Mouse (Mus musculus) hindbrain, embryonic 14.5 days (tissue): ENCODE data around the gene Nos3. TPM values are rescaled to one million over a fixed set of nuclear protein-coding genes. Genes with fewer than 3 reads are reported as not detected.
A peak's percentile ranks its signal among the peaks of the same experiment; 100 is the strongest.

Experiments used
- ATAC-seq: fragments of 200-750 bp; cut with Nextera tagmentation; 2 replicates; pipeline ENCODE4 v1.8.0; 2017; ENCODE audit warnings: moderate number of reproducible peaks, mild to moderate bottlenecking, moderate TSS enrichment, moderate library complexity; ENCODE audit not compliant: low FRiP score
- DNase-seq: peaks from one replicate; pipeline ENCODE4 v3.0.0-alpha.2; 2015; ENCODE audit warnings: low spot score
- H3K27ac ChIP-seq: fragments of 300-500 bp; sonication (generic); 2 replicates; pipeline ENCODE4 v1.5.1; 2014; ENCODE audit warnings: mild to moderate bottlenecking, moderate library complexity
- H3K27me3 ChIP-seq: fragments of 300-500 bp; sonication (generic); 2 replicates; pipeline ENCODE4 v1.6.1; 2014; ENCODE audit warnings: mild to moderate bottlenecking, low read length, mixed read lengths; ENCODE audit not compliant: control insufficient read depth, insufficient read depth
- H3K36me3 ChIP-seq: fragments of 300-500 bp; sonication (generic); replicated peaks from 2 replicates; pipeline ENCODE4 v1.6.1; 2014; ENCODE audit not compliant: control insufficient read depth, insufficient read depth
- H3K4me1 ChIP-seq: fragments of 300-500 bp; sonication (generic); replicated peaks from 2 replicates; pipeline ENCODE4 v1.6.1; 2014; ENCODE audit warnings: antibody characterized with exemption, low read length, mixed read lengths; ENCODE audit not compliant: control insufficient read depth, insufficient read depth
- H3K4me2 ChIP-seq: fragments of 300-500 bp; sonication (generic); replicated peaks from 2 replicates; pipeline ENCODE4 v1.6.1; 2014; ENCODE audit warnings: mild to moderate bottlenecking, moderate library complexity
- H3K4me3 ChIP-seq: fragments of 300-500 bp; sonication (generic); replicated peaks from 2 replicates; pipeline ENCODE4 v1.5.1; 2014; ENCODE audit warnings: mild to moderate bottlenecking, low read length
- H3K9ac ChIP-seq: fragments of 300-500 bp; sonication (generic); 2 replicates; pipeline ENCODE4 v1.6.1; 2014
- H3K9me3 ChIP-seq: fragments of 300-500 bp; sonication (generic); 2 replicates; pipeline ENCODE4 v1.6.1; 2016; ENCODE audit warnings: low read length; ENCODE audit not compliant: control insufficient read depth
- WGBS: fragments of 180-500 bp; shearing (Covaris S2); extraction: QIAGEN DNeasy Blood & Tissue Kit; methylation state at CpG from one replicate; pipeline ENCODE4 v1.1.7; 2014; 5-methylcytosine and 5-hydroxymethylcytosine counted together
- polyA plus RNA-seq: library from polyadenylated mRNA; unstranded; fragments of >200 nt; fragmentation: Nextera tagmentation; extraction: Ambion mirVana; gene quantifications from 2 replicates; pipeline ENCODE4 v1.2.1, GENCODE M21; 2014

Gene Nos3
- polyA plus RNA-seq, 1 experiment from 2014 or later: 10.6 TPM

DNA sequence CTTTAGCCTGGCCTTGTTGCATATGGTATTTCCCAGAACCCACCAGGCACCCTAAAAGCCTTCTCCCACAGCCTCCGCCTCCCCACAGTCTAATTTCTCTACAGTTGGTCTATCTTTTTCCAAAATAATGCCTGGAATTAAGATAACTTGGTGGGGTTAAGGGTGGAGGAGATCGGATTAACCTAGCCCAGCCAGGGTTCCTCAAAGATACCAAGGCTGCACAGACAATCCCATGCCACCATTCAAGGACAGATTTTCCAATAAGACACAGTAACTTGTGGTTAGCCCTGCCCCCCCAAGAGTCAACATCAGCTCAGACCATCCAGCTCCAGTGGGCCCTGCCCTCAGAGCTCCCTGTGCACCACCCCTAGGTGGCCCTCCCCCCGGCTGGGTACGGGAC lies 15.9 kb downstream of the Nos3 start:
- no peaks in the 10 kb centered on the region for H3K9me3 ChIP-seq
- H3K4me3 ChIP-seq: no peak overlapping the region
- no peaks in the 10 kb centered on the region for H3K27me3 ChIP-seq
- ATAC-seq: no peak
- H3K4me1 ChIP-seq: peaks cover 4% of the 10 kb centered on the region; the same call in 1 of the 2 replicates
- no peak overlapping the region for H3K9ac ChIP-seq
- H3K4me2 ChIP-seq: no peak overlapping the region
- DNase-seq: no peak
- WGBS: 91% methylated on average over 4 of the region's 4 CpGs
- no peaks in the 10 kb centered on the region for H3K36me3 ChIP-seq
- no peak overlapping the region for H3K27ac ChIP-seq

DNA sequence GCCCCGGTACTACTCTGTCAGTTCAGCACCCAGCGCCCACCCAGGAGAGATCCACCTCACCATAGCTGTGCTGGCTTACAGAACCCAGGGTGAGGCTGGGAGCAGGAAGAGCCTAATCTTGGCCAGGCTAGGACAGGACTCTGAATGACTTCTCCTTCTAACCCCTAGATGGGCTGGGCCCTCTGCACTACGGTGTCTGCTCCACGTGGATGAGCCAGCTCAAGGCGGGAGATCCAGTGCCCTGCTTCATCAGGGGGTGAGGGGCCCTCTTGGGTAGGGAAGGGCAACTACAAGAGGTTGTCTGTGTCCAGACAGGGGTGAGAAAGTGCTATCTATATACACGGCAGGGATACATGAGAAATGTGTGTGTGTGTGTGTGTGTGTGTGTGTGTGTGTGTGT lies 16.9 kb downstream of the Nos3 start:
- Histone ChIP-seq H3K4me2 (no peak overlapping the region), H3K4me1 (peaks cover 4% of the 10 kb centered on the region; the same call in 1 of the 2 replicates), H3K9me3 (no peaks in the 10 kb centered on the region), H3K9ac (no peak overlapping the region), H3K27ac (no peak overlapping the region), H3K36me3 (no peaks in the 10 kb centered on the region), H3K4me3 (no peak overlapping the region), H3K27me3 (peaks cover 8% of the 10 kb centered on the region; the same call in 1 of the 2 replicates)
- ATAC-seq (no peak), DNase-seq (no peak)
- 76% methylated on average over 6 of the region's 6 CpGs for WGBS

DNA sequence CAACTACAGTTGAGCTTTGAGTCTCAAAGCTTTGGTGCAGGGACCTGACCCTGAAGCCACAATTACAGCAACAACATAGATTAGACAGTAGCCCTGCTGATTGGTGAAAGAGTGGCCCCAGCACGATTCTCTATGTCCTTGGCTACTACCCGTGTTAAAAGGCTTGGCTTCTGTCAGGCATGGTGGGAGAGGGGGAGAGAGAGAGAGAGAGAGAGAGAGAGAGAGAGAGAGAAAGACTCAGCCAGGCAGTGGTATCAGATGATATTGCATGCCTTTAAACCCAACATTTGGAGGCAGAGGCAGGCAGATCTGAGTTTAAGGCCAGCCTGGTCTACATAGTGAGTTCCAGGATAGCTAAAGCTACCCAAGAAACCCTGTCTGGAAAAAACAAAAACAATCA lies 17.4 kb downstream of the Nos3 start:
- Histone ChIP-seq H3K4me3 (no peak overlapping the region), H3K4me2 (no peak overlapping the region), H3K9ac (no peak overlapping the region), H3K36me3 (no peaks in the 10 kb centered on the region), H3K9me3 (no peaks in the 10 kb centered on the region), H3K4me1 (peaks cover 6% of the 10 kb centered on the region; the same call in 1 of the 2 replicates), H3K27ac (no peak overlapping the region), H3K27me3 (peaks cover 11% of the 10 kb centered on the region; the same call in 1 of the 2 replicates)
- ATAC-seq: no peak
- DNase-seq: no peak
- 62% methylated on average over 2 of the region's 2 CpGs for WGBS

DNA sequence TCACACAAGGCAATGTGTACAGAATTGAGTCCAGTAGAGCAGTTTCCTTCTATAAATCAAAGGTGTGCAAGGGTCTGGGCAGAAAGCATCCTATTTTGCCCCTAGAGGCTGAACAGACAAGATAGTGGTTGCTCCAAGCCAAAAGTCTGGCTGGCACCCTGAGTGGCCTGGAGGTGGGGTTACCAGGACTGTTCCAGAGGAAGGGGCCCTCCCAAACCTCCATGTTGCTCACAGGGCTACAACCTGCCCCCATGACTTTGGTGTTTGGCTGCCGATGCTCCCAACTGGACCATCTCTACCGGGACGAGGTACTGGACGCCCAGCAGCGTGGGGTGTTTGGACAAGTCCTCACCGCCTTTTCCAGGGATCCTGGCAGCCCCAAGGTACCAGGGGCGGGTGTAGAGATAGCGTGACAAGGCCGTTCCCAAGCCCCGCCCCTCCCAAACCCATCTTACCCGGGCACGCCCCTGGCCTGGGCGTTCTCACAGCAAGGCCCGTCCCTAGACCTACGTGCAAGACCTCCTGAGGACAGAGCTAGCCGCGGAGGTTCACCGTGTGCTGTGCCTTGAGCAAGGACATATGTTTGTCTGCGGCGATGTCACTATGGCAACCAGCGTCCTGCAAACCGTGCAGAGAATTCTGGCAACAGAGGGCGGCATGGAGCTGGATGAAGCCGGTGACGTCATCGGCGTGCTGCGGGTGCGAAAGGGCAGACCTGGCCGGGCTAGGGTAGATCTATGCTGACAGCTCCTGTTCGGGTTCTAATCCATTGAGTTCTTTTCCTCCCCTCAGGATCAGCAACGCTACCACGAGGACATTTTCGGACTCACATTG lies 18.6 kb downstream of the Nos3 start:
- 2% methylated on average over 34 of the region's 34 CpGs for WGBS
- peak; percentile 80 for ATAC-seq

DNA sequence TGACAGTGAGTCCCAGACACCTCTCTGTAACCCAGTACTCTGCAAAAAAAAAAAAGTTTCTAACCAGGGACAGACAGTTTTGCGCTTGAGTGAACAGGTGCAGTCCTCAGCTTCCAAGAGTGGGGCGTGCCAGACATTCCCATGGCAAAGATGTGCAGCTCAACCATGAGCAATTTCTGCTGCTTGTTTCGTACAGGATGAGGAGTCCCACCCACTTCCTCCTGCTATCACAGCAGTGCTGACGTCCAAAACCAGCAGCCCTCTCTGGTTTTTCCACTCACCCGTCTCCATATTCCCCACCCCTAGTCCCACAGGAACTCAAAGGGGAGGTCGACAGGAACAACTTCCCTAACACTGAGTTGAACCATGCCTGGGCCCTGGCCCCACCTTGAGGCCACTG lies 19.8 kb downstream of the Nos3 start:
- DNase-seq (no peak), ATAC-seq (no peak)
- H3K9ac ChIP-seq: no peak overlapping the region
- H3K9me3 ChIP-seq: no peaks in the 10 kb centered on the region
- H3K4me3 ChIP-seq: no peak overlapping the region
- peaks cover 14% of the 10 kb centered on the region for H3K4me1 ChIP-seq
- H3K27ac ChIP-seq: no peak overlapping the region
- WGBS: 69% methylated on average over 6 of the region's 6 CpGs
- peak overlapping the region; percentile 67 for H3K4me2 ChIP-seq
- no peaks in the 10 kb centered on the region for H3K36me3 ChIP-seq
- H3K27me3 ChIP-seq: peaks cover 23% of the 10 kb centered on the region

More for the DNA sequence above, 18.6 kb downstream of the Nos3 start:
- Histone ChIP-seq H3K4me1 (peaks cover 14% of the 10 kb centered on the region), H3K4me2 (peak overlapping the region; percentile 67), H3K27ac (peak overlapping the region; percentile 75), H3K9ac (peak overlapping the region; percentile 63), H3K27me3 (peaks cover 16% of the 10 kb centered on the region; the same call in 1 of the 2 replicates), H3K36me3 (no peaks in the 10 kb centered on the region), H3K9me3 (no peaks in the 10 kb centered on the region), H3K4me3 (peak overlapping the region; percentile 43)
- DNase-seq: peak; percentile 90

DNA sequence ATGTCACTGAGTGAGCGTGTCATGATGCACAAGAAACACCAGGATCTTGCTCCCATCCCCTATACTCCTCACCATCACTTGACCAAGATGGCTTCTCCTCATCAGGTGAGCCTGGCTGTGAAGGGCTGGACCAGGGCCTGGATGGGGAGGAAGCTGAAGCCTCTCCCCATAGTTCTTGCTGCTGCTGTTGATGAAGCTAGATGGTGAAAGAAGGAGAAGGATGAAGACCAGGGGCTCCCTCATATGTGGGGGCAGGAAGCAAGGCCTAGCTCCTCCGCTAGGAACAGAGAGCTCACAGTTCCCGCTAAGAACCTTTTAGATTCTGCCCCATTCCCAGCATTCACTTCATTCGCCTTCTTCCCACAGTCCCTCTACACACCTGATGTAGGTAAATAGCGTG lies 20.8 kb downstream of the Nos3 start:
- Histone ChIP-seq H3K36me3 (no peaks in the 10 kb centered on the region), H3K4me3 (no peak overlapping the region), H3K27ac (no peak overlapping the region), H3K9me3 (no peaks in the 10 kb centered on the region), H3K27me3 (peaks cover 27% of the 10 kb centered on the region), H3K4me2 (no peak overlapping the region), H3K4me1 (peaks cover 14% of the 10 kb centered on the region), H3K9ac (no peak overlapping the region)
- 91% methylated on average over 5 of the region's 5 CpGs for WGBS
- ATAC-seq: no peak
- no peak for DNase-seq

DNA sequence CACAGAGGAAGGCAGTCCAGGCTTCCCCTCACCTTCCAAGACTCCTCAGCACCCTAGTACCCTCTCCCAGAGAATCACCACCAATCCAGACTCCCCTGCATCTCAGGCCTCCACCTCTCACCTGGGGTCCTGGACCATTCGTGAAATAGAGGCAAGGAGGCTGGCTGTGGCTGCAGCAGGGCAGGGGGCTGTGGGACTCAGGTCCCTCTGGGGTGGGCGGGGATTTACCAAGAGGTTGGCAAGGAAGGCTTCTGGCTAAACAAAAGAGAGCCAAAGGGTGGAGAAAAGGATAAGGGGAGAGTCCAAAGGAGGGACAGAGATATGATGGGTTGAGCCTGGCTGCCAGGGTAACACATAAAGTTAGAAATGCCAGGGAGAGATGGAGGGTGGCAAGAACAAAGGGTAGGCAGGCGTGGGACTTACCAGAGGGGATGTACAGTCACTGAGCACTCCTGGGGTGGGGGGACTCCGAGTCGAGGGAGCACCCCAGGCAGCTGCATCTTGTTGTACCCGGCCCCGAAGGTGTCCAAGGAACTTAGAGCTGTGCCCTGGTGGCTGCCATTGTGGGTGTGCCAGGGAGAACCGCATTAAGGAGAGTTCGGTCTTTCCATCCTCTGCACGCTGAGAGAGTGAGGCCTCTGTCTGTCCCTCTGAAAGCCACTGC lies 21.4 kb downstream of the Nos3 start:
- H3K36me3 ChIP-seq: no peaks in the 10 kb centered on the region
- no peak overlapping the region for H3K4me2 ChIP-seq
- H3K27ac ChIP-seq: no peak overlapping the region
- 83% methylated on average over 10 of the region's 10 CpGs for WGBS
- peaks cover 27% of the 10 kb centered on the region for H3K27me3 ChIP-seq
- peaks cover 14% of the 10 kb centered on the region for H3K4me1 ChIP-seq
- H3K4me3 ChIP-seq: no peak overlapping the region
- no peak overlapping the region for H3K9ac ChIP-seq
- H3K9me3 ChIP-seq: no peaks in the 10 kb centered on the region
- DNase-seq (no peak), ATAC-seq (no peak)

DNA sequence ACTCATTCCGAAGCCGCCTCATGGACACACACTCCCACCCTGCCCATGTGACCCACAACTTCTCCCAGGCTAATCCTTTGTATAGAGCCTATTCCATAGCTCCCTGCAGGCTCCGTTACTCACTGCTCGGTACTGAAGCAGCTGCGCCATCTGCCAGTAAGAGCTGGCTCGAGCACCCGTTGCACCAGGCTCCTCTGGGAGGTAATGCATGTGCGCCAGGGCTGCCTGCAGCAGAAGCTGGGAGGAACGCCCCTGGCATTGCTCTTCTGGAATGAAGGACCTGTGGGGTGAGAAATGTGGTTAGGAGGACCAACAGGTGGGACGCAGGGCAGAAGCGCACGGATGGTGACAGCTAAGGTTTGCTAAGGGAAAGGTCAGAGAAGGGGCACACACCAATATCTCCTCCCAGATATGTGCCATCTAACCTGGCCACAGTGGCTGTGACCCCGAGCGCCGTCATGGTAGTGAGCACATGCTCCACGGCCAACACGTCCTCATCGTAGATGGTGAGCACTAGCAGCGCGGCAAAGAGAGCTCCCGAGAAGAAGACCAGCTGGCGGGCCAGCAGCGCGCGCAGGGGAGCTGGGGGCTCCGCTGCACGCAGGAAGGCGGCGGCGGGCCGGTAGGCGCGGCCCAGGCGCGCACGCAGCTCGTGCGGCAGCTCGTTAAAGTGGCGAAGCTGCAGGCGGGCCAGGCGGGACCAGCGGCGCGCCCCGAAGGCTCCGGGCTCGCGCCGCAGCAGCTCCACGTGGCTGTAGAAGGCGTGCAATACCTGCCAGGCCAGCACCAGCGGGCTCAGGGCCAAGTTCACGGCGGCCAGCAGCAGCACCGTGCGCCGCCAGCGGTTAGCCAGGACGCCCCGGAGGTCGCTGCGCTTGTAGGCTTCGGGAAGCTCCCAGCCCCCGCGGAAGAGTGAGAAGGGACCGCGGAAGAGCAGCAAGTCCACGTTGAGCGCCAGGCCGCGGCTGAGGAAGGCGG lies 22.9 kb downstream of the Nos3 start:
- Histone ChIP-seq H3K4me2 (peak overlapping the region; percentile 87), H3K4me1 (peaks cover 14% of the 10 kb centered on the region), H3K27ac (no peak overlapping the region), H3K27me3 (peaks cover 27% of the 10 kb centered on the region), H3K9ac (peak overlapping the region; percentile 56), H3K36me3 (no peaks in the 10 kb centered on the region), H3K4me3 (peak overlapping the region; percentile 41), H3K9me3 (no peaks in the 10 kb centered on the region)
- DNase-seq (peak; percentile 69), ATAC-seq (peak; percentile 49)
- under 1% methylated on average over 68 of the region's 73 CpGs for WGBS
